Comparison of ENCODE assay signal across 19 mouse cellular contexts in genomic region chr13:41216236-41216635, GRCm38 (mm10). TPM values are rescaled to one million over a fixed set of nuclear protein-coding genes. Genes with fewer than 3 reads are reported as not detected.
"Had no signal": no experiment of that assay in that cellular context is flagged by ENCODE, and none has a peak within 500 bp of the region (broad histone marks: within the 10 kb centered on the region; RNA-seq: fewer than 3 reads in every experiment).

No protein-coding gene starts in this region.

- H3K9me3 ChIP-seq: limb, embryonic 10.5 days had no signal

- H3K27ac ChIP-seq: hindbrain, embryonic 12.5 days; left cerebral cortex, adult 2 months; limb, embryonic 10.5 days; midbrain, embryonic 10.5 days; neural tube, embryonic 13.5 days had no signal

- H3K4me2 ChIP-seq: hindbrain, embryonic 12.5 days; lung, embryonic 14.5 days; neural tube, embryonic 13.5 days had no signal

- H3K27me3 ChIP-seq: hindbrain, embryonic 12.5 days; neural tube, embryonic 13.5 days had no signal

- DNase-seq: kidney, postnatal 10 days; lung, embryonic 14.5 days; lung, postnatal 10 days; lung, postnatal 4 days; right cerebral cortex, postnatal 4 days; spleen, adult 18-20 months; thymus, postnatal 36 days had no signal

- H3K36me3 ChIP-seq: hindbrain, embryonic 12.5 days; limb, embryonic 10.5 days; midbrain, embryonic 10.5 days; neural tube, embryonic 13.5 days had no signal

- ATAC-seq: hindbrain, embryonic 16.5 days; inflammation-experienced regulatory T-cells, adult 6 months; intestine, postnatal 0 days; midbrain, embryonic 16.5 days had no signal

- H3K4me3 ChIP-seq: hindbrain, embryonic 12.5 days; left cerebral cortex, adult 2 months; limb, embryonic 10.5 days; midbrain, embryonic 10.5 days; neural tube, embryonic 13.5 days had no signal

- H3K9ac ChIP-seq: hindbrain, embryonic 12.5 days; lung, embryonic 14.5 days; neural tube, embryonic 13.5 days had no signal

RNA-seq across cellular contexts. Expression of gene Elovl2, which starts 4.0 kb away (rescaled TPM):
- polyA plus RNA-seq: inflammation-experienced regulatory T-cells, adult 6 months had no signal

RNA-seq across cellular contexts. Expression of gene Gm17364, which starts 57.5 kb away (rescaled TPM):
- polyA plus RNA-seq: hindbrain, embryonic 12.5 days; hindbrain, embryonic 16.5 days; inflammation-experienced regulatory T-cells, adult 6 months; intestine, postnatal 0 days; limb, embryonic 10.5 days; limb, embryonic 14.5 days; lung, embryonic 14.5 days; midbrain, embryonic 10.5 days; midbrain, embryonic 16.5 days; neural tube, embryonic 13.5 days; stomach, embryonic 14.5 days; thymus, postnatal 0 days had no signal
